Mouse (Mus musculus) CH12.LX (cell line): ENCODE data around the gene Srd5a1.

Experiments used
- BHLHE40 ChIP-seq: IDR thresholded peaks from 2 replicates; pipeline ENCODE4 v1.6.1; 2011; ENCODE audit warnings: mild to moderate bottlenecking, low read depth, low read length, improper control_type of control experiment
- CTCF ChIP-seq, 2 experiments: IDR thresholded peaks in 1 of 2; conservative IDR thresholded peaks in 1 of 2; 2 replicates each; pipeline ENCODE4 v1.5.1; 2011 to 2012; ENCODE audit warnings: low read depth in 2 of 2, low read length in 2 of 2, improper control_type of control experiment in 1 of 2, inconsistent platforms in 1 of 2, mild to moderate bottlenecking in 1 of 2, moderate library complexity in 1 of 2
- ETS1 ChIP-seq: conservative IDR thresholded peaks from 2 replicates; pipeline ENCODE4 v1.6.1; 2012; ENCODE audit warnings: low read depth, mild to moderate bottlenecking, inconsistent platforms, low read length, improper control_type of control experiment, moderate library complexity
- KAT2A ChIP-seq: IDR thresholded peaks from 2 replicates; pipeline ENCODE4 v1.6.1; 2012; ENCODE audit warnings: low read length, improper control_type of control experiment, inconsistent platforms; ENCODE audit not compliant: insufficient replicate concordance
- MAX ChIP-seq: IDR thresholded peaks from 2 replicates; pipeline ENCODE4 v1.6.1; 2011; ENCODE audit warnings: low read length, improper control_type of control experiment
- NRF1 ChIP-seq: IDR thresholded peaks from 2 replicates; pipeline ENCODE4 v1.6.1; 2014; ENCODE audit warnings: low read depth, mild to moderate bottlenecking, inconsistent platforms, low read length, improper control_type of control experiment, moderate library complexity
- POLR2A ChIP-seq: IDR thresholded peaks from 2 replicates; pipeline ENCODE4 v1.6.1; 2011; ENCODE audit warnings: low read depth, mild to moderate bottlenecking, improper control_type of control experiment, low read length
- RAD21 ChIP-seq: IDR thresholded peaks from 2 replicates; pipeline ENCODE4 v1.6.1; 2011; ENCODE audit warnings: low read depth, mild to moderate bottlenecking, low read length, improper control_type of control experiment, moderate library complexity
- RCOR1 ChIP-seq: conservative IDR thresholded peaks from 2 replicates; pipeline ENCODE4 v1.6.1; 2012; ENCODE audit warnings: low read depth, mild to moderate bottlenecking, inconsistent platforms, low read length, improper control_type of control experiment
- TCF12 ChIP-seq: IDR thresholded peaks from 2 replicates; pipeline ENCODE4 v1.6.1; 2014; ENCODE audit warnings: low read depth, mild to moderate bottlenecking, inconsistent platforms, low read length, improper control_type of control experiment
- USF1 ChIP-seq: IDR thresholded peaks from 2 replicates; pipeline ENCODE4 v1.6.1; 2014; ENCODE audit warnings: low read depth, mild to moderate bottlenecking, inconsistent platforms, low read length, improper control_type of control experiment
- ZC3H11A ChIP-seq: IDR thresholded peaks from 2 replicates; pipeline ENCODE4 v1.6.1; 2012; ENCODE audit warnings: low read depth, mild to moderate bottlenecking, inconsistent platforms, low read length, improper control_type of control experiment
- ZNF384 ChIP-seq: IDR thresholded peaks from 2 replicates; pipeline ENCODE4 v1.6.1; 2012; ENCODE audit warnings: low read depth, low read length, improper control_type of control experiment, inconsistent platforms

DNA sequence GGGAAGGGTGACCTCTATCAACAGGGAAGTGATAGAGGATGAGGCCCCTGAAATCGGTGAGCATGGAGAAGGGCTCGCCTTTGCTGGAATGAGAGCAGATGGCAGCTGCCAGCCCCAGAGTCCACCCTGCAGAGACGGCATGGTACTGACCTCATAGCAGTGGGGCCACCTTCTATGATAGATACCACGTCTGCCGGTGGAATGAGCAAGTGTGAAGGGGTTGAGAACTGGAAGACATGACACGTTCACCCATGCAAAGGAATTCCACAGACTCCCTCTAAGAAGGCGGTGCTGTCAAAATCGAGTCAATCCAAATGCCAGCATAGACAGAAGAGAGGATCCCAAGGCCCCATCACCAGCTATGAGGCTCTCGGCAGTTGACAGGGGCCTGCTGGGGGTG is 57.0 kb downstream of the Srd5a1 start:
- TF ChIP-seq TCF12 (no peak), ZNF384 (no peak), CTCF (conservative IDR thresholded peaks at IDR 0.05 in 1 of 2, IDR thresholded peaks at IDR 0.05 in 1 of 2; ENCODE audit: low read depth in 2 of 2, low read length in 2 of 2) (no peak), BHLHE40 (no peak), ETS1 (no peak), MAX (no peak), NRF1 (no peak), RCOR1 (no peak), ZC3H11A (no peak), KAT2A (no peak), USF1 (no peak), POLR2A (no peak), RAD21 (no peak)
